Mouse (Mus musculus) cerebellum, adult 11 months (tissue): Measurements from ENCODE around the gene Ccser1.

Source experiments
- DNase-seq: peaks from one replicate; pipeline ENCODE4 v3.0.0; 2022

The Ccser1 gene

DNA sequence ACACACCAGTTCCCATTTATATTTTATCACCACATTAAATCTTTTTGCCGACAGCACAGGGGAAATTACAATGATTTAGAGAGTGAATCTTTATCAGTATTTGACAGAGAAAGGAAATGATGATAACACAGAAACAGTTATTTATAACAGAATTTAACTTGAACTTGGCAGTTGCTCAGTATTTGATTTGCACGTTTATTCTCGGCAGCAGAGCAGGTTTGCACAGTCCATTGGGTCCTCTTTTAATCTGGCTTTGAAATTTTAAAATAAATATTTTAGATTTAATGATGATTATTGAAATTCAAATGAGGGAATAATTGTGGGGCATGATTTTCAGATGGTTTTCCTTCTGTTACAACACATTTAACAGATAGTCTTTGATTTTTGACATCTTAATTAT, 305.2 kb downstream of the Ccser1 start:
- DNase-seq, result no peak

DNA sequence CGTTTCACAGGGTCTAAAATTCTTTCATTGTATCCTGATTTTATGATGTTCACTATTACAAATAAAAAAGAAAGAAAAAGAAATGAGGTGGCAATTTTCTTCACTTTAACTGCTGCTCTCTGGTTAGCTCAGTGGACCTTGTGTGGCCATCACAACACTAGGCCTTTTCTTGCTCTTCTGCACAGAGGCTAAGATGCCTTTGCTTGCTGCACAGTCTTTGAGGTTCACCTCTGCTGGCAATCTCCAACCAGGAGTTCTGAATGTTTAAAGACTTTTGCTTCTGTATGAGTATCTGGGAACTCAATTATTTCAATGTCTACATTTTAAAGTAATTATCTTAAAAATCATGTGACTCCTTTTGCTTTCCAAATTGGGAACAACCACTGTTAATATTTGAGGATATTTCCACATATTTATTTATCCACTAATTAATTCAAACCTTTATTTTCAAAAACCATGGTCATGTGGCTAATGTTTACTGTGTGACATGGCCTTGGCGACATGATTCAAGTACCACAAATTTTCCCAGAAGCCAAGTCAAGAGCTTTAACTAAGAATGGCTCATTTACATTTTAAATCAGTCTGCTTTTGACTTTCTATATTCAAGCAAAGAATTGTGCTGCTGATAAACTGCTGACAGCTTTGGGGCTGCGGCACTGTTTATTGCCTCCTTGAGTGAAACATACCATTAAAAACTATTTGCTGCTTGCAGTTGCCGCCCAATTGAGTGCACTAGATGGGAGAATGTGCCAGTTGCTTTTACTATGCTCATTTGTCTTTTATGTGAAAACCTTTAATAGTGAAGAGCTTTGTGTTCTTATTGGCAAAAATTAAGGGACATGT, 312.1 kb downstream of the Ccser1 start:
- DNase-seq, result no peak

DNA sequence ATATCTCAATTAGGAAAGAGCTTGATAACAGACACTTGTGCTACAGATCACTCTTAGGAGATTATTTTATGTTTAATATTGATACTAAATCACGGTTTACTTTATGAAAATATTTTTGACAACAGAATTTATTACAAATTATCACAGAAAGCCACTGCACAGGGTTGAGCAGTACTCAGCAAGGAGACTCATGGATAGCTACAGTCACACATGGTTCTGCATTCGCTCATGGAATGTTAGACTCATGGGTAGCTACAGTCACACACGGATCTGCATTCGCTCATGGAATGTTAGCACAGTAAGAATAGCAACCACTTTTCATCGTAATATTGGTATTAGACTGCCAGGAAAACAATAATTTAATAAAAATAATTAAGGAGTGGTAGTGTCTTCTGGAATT, 313.3 kb downstream of the Ccser1 start:
- no peak for DNase-seq

DNA sequence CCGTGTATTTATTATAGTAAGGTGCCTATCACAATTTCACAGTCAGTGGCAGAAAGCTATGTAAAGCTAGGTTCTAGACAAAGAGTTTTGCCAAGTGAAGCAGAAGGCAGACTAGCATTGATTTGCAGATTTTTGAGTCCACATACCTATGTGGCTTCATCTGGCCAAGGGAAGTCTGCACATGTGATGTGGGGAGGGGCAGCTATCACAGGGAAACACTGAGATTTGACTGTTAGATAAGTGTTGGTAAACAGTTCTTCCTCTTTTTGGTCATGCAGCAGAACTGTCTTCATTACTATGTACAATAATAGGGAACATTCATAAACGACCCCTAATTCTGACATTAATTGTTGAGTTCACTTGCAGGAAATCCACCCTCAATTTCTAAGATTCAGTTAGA, 335.2 kb downstream of the Ccser1 start:
- DNase-seq, result no peak

DNA sequence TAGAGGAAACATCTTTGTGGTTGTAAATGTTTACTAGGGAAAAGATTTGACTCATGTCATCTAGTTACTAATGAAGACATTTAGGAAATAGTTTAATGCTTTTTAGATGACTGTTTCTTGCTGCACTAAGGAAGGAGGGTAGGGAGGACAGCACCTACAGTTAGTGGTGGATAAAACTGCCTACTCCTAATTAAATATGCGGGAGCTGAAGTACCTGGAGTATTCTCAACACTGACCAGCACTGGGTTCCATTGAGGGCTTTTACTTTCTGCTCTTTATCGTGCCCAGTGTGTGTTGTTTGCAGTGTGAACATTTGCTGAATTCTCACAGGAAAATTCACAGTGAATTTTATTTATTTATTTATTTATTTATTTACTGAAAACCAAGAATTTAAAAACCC, 341.5 kb downstream of the Ccser1 start:
- DNase-seq, result no peak

DNA sequence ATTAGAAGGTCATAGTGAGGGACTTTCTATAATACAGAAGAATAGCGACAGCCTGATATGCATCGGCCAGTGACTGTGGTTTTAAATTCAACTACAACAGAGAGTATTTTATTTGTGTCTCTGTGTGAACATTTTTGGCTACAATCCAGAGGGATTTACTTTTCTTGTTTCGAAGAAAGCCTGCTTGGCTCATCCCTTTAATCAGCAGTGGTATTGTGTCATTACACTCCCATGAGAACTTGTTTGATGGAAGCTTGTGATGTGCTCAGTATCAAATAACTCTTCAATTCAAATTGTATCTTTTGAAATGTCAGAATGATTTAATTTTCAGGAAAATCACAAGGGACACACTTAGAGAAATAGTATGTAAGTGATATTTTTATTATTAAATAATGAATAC, 342.0 kb downstream of the Ccser1 start:
- DNase-seq, result no peak

DNA sequence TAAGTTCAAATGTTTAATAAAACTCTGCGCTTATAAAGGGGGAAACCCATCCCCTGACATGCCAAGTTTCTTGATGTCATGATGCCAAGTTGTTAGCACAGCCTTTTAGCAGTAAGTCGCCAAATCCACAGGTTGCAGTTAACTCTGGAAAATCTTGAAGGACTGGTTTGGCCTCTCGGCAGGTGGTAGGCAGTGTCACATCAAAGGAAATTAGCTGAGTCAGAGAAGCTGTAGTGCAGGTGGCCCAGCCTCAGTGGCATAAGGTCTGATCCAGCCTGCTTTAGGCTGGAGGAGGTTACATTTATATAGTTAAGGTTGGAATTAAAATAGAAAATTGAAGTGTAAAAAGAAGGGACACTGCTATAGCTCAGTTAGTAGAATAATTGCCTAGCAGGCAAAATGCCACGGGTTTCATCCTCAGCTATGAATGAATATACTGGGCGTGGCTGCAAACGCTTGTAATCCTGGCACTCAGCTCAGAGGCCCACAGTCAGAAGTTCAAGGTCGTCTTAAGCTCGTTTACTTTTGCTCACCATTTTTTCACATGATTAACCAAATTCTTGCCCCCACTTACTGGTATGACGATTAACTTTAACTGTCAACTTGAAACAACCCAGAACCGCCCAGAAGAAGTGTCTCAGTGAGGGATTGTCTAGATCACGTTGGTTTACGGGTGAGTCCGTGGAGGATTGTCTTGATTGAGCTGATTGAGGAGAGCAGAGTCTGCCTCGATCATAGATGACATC, 343.8 kb downstream of the Ccser1 start:
- no peak for DNase-seq

DNA sequence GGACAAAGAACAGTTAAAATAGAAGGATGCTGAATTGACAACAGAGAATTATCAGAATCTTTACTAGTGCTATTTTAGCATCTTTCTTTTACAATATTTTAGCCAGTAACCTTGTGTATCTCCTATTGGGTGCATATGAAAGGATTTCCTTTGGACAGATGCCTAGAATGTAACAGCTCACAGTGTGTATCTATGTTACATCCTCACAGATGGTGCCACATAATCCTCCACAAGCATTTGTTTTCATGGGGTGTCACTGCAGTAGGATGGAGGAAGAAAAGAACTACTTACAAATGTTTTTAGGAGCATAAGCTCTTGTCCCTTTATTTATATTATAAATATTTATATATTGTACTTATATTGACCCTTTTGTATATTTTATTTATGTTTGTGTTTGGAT, 360.6 kb downstream of the Ccser1 start:
- DNase-seq, result no peak

DNA sequence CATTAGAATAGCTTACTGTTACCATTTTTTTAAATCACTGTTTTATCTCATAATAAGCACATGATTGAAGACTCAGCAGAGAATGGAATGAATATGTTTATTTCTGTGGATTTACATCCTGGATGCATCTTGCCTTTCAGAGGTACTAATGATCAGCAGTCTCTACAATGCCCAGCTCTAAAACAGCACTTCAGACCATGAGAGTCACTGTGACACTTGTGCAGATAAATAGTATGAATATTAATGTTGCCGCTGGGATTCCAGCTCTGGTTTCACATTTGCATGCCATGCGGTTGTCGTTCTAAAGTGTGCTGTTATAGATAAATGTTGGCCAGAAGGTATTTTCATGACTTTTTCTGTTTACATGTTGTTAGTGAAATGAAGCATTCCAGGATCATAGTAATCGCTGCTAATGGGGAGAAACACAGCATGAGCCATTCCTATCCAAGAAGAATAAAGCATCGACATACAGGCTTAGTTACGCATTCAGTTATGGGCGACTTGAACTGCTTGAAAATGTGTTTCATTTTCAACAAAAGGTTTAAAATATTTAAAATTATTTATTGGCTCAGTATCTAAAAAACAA, 363.4 kb downstream of the Ccser1 start:
- DNase-seq, result no peak

DNA sequence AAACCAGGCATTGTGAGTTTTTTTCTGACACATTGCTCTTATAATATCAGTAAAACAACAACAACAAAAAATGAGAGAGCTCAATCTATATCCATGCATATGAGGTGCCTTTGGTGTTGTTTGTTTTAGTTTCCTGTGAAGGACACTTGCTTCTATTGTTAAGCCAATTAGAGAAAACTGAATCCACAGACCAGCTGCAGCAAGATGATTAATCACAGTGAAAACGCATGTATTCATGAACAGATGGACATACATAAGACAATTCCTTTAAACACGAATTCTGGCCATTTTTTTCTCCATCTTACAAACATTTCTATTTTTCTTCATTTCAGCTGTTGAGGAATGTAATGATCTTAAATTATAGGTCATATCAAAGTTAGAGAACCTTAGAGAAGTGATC, 387.4 kb downstream of the Ccser1 start:
- no peak for DNase-seq

DNA sequence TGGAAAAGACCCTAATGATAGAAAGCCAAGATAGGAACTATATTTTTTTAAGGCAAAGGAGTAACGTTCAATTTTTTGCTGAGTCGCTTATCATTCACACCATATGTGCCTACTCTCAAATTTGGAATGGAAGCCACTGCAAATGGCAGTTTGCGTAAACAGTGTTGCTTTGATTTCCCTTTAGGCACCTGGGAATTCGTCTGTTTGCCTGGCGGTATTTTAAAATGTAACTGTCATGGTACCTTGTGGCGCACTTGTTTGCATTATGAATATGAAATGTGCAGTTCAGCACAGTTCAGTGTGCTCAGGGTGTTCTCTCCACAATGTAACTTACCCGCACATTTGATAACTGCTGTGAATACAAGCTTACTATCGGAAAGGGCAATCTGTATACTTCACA, 387.8 kb downstream of the Ccser1 start:
- no peak for DNase-seq

DNA sequence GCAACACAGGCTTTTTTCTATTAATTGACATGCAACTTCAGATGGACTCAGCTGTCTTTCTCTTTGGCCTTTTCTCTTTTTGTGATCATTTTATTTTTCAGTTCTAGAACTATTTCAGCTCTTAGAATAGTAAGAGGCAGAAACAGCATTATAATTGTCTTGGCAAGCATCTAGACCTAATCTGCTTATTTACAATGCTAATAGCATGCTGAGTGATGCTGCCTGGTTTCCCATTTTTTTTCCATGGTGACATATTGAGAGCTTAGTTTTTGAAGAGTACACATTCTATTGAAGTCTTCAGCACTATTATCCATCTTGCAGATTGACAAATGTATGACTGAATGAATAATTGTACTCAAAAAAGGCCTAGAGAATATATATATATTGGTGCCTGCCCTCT, 401.6 kb downstream of the Ccser1 start:
- no peak for DNase-seq

DNA sequence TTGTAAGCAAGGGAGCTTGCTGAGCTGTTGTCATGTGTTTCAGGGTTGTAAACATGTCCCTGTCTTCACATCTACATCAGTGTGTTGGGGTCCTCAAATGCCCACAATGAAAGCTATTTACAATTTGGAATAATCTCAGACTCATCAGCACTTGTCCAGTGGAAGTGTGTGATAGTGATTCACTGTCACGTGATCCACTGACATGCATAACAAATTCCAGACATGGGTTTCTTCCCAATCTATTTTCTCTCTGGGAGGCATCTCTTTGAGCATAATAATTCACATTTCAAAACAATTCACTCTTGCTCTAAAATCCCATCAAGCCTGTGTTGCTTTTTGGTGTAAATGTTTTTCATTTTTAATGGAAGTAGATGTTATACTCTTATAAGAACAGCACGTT, 408.9 kb downstream of the Ccser1 start:
- DNase-seq, result no peak

DNA sequence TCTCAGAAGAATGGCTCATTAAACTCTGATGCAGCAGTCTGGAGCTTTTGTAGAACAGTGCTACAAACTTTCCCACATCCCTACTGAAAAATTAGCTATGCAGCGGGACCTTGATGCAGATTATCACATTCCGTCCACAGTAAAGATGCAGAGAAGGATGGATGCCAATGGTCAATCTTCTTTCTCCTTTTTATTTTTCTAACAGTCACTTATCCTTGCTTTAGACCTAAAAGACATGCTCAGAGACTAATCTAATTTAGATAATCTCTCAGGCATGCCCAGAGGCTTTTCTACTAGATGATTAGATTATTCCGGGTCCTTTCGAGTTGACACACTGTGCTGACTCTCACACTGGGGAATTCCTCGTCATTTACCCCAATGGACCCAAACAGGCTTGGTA, 421.8 kb downstream of the Ccser1 start:
- DNase-seq, result no peak

DNA sequence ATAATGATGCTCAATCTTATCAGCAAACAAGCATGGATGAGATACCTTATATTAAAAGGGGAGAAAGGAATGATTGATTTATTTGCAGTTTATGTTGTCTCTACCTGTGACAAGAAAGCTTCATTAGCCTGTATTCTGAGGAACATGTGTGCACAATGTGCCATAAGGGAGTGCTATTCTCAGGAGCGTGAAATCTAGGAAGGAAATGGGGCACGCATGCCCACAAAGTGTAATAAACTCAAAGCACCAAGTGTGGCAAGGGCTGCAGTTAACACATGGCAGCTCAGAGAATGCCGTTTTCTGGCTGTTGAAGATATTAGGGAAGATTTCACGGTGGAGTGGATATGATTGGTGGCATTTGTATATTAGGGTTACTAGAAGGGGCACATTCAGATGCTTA, 434.8 kb downstream of the Ccser1 start:
- DNase-seq, result no peak

DNA sequence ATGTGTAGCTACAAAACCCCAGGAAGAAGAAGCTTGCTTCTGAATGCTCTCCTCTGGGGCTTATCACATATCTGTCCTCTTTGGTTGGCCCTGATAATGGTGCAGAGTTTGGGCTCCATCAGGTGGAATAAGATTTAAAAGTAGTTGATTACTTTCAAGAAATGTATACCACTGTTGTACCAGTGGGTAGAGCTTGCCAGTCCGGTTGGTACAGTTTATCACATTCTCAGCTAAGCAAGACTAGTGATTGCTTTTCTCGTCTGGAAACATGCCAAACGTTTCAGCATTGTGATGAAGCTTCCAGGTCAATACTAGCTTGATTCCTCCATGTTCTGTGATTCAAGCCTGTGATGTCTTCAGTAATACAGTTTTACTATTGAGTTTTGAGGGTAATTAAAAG, 441.6 kb downstream of the Ccser1 start:
- no peak for DNase-seq

DNA sequence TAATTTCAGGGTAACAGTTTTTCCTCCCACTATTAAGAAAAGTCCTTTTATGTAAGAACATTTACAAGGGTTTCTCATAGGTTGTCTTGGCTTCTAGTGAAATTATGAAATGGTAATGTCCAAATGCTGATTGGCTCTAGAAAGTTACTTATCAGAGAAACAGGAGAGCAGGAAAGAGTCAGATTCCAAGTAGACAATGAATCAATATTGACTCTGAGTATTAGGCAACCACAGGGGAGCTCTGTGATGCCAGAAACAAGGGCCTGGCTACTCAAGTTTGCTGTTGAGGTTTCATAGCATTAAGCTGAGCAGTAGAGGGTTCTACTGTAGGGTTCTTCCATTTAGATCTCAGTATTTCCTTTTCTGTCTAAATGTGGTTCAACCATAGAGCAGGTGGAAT, 481.3 kb downstream of the Ccser1 start:
- no peak for DNase-seq

DNA sequence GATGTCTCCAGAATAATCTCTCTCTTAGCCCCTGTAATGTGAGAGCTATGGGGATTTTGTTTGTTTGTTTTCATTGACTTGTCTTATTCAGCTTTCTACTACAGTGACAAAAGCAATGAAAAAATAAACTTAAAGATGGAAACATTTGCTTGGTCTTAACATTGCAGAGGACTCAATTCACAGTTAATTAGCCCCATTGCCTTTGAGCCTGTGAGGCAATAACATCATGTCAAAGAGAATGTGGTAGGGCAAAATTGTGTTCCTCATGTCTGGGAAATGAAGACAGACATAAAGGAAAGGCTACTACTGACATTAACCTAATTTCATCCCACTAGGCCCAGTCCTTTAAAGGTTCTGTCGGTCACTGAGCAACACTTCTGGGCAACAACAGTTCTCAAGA, 484.4 kb downstream of the Ccser1 start:
- DNase-seq, result no peak

DNA sequence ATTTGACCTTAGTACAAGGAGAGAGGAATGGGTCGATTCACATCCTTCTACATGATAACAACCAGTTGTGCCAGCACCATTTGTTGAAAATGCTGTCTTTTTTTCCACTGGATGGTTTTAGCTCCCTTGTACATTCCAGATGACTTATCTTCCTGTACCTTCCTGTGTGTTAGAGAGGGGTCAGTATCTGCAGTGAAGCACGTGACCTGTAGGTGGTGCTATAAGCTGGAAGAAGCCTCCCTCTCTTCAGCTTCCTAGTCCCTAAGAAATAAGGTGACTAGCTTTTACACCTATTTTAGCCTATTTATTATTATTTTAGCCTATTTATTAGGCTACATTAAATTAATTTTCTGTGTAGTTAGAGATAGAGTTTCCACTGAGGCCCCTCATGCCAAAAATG, 506.9 kb downstream of the Ccser1 start:
- DNase-seq, result no peak

DNA sequence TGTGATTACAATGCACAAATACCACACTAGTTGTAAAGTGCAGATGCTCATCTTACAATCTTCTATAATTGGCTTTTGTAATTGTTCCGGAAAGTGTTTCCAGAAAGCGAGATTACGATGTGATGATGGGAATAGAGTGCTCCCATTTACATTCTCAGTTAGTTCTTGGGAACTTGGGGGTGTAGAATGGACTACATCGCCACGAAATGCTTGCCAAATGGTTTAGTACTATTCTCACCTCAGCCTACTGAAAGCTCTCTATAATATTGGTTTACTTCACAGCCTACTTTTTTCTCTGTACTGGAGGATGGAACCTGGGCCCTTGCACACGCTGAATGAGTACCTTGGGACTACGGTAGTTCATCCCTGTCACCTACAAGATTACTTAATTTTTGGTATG, 522.9 kb downstream of the Ccser1 start:
- DNase-seq, result no peak

DNA sequence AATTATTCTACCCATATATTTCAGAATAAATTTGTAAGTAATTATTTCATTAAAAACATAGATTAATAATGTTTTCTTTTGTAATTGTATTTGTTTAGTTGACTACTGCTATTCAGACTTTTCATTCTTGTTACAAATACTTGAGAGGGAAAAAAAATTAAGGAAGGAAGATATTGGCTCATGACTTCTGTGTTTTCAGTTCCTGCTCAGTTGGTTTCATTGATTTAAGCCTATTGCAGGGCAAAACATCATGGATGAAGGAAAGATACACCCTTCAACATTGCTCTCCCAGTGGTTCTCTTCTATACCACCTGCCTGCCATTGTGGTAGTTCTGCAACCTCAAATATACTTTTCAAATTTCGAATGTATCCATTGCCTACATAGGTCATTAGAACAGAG, 541.1 kb downstream of the Ccser1 start:
- DNase-seq, result no peak

DNA sequence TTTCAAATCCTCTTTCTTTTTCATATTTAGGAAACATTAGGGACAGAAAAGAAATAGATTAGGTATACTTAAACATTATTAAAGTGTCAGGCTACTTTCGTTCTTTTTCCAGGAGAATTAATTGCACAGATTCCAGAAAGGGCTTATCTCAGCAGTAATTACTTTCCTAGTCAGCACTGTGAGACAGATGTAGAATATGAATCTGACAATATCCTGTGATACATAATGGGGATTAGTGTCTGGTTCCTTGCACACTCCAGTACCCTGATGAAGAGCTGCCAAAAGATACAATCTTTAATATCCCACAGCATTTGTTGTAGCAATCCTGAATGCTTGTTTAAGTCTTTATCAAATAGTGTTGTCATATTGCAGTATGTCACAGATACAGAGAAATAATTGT, 548.9 kb downstream of the Ccser1 start:
- DNase-seq, result no peak

DNA sequence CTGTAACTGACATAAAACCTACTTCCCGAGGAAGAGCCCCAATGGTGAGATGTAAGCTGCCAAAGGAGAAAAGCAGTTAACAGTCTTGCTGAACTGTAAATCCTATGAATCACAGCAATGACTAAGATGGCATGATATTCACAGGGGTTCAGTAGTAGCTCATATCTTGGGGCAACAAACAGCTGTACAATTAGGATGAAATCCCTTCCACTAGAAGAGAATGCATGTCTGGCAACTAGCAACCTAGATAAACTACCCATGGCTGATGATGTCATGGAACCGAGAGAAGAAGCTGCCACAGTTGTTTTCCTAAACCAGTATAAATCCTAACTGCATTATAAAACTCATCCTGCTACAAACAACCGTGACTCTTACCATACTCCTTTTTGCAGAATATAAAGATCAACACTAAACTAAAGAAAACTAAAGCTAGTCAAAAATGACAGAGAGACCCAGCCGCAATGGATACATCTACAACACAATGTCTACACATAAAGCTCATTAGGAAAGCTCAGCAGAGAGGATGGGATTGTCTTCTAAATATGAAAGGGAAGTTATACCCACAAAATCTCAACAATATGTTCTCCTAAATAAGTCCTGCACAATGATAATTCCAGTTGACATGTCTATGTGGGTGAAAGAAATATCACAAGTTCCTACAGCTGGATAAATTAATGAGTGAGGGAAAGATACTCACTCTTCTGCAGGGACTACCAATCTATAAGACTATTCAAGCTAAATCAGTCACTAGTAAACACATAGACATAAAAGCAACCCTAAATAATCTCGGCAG, 550.2 kb downstream of the Ccser1 start:
- no peak for DNase-seq
